Mouse (Mus musculus) midbrain, embryonic 13.5 days (tissue): Measurements from ENCODE around the gene Rbm28. TPM values are rescaled to one million over a fixed set of nuclear protein-coding genes. Genes with fewer than 3 reads are reported as not detected.

ENCODE experiments used
- ATAC-seq: fragments of 200-750 bp; cut with Nextera tagmentation; 2 replicates; pipeline ENCODE4 v1.8.0; 2017; ENCODE audit warnings: mild to moderate bottlenecking, moderate TSS enrichment, moderate library complexity
- H3K27ac ChIP-seq: fragments of 300-500 bp; sonication (generic); 2 replicates; pipeline ENCODE4 v1.5.1; 2015; ENCODE audit warnings: inconsistent platforms, mild to moderate bottlenecking, moderate library complexity
- H3K27me3 ChIP-seq: fragments of 300-500 bp; sonication (generic); 2 replicates; pipeline ENCODE4 v1.6.1; 2015; ENCODE audit warnings: mild to moderate bottlenecking, inconsistent platforms
- H3K36me3 ChIP-seq: fragments of 300-500 bp; sonication (generic); 2 replicates; pipeline ENCODE4 v1.6.1; 2015; ENCODE audit warnings: mild to moderate bottlenecking, inconsistent platforms
- H3K4me1 ChIP-seq: fragments of 300-500 bp; sonication (generic); replicated peaks from 2 replicates; pipeline ENCODE4 v1.6.1; 2015; ENCODE audit warnings: inconsistent platforms
- H3K4me2 ChIP-seq: fragments of 300-500 bp; sonication (generic); replicated peaks from 2 replicates; pipeline ENCODE4 v1.6.1; 2015; ENCODE audit warnings: moderate library complexity, mild to moderate bottlenecking, inconsistent platforms
- H3K4me3 ChIP-seq: fragments of 300-500 bp; sonication (generic); replicated peaks from 2 replicates; pipeline ENCODE4 v1.5.1; 2015; ENCODE audit warnings: mild to moderate bottlenecking, inconsistent platforms
- H3K9ac ChIP-seq: fragments of 300-500 bp; sonication (generic); replicated peaks from 2 replicates; pipeline ENCODE4 v1.6.1; 2015; ENCODE audit warnings: mild to moderate bottlenecking, inconsistent platforms
- H3K9me3 ChIP-seq: fragments of 300-500 bp; sonication (generic); 2 replicates; pipeline ENCODE4 v1.6.1; 2016; ENCODE audit warnings: mild to moderate bottlenecking, inconsistent platforms
- WGBS: fragments of 180-500 bp; shearing (Covaris S2); methylation state at CpG from one replicate; pipeline ENCODE4 v1.1.7; 2015; 5-methylcytosine and 5-hydroxymethylcytosine counted together
- polyA plus RNA-seq: library from polyadenylated mRNA; unstranded; fragments of >200 nt; fragmentation: Nextera tagmentation; extraction: Ambion mirVana; gene quantifications from 2 replicates; pipeline ENCODE4 v1.2.1, GENCODE M21; 2015

Rbm28 gene
- polyA plus RNA-seq, 1 experiment from 2014 or later, result 48.5 TPM

- no peak overlapping the region for H3K9ac ChIP-seq
- H3K27me3 ChIP-seq, result no peaks in the 10 kb centered on the region
- no peak overlapping the region for H3K4me2 ChIP-seq
- no peak overlapping the region for H3K4me3 ChIP-seq
- H3K4me1 ChIP-seq, result peaks cover 9% of the 10 kb centered on the region; the same call in 1 of the 2 replicates
- H3K9me3 ChIP-seq, result no peaks in the 10 kb centered on the region
- ATAC-seq, result no peak
- no peak overlapping the region for H3K27ac ChIP-seq
- H3K36me3 ChIP-seq, result peaks cover 12% of the 10 kb centered on the region
- 91% methylated on average over 13 of the region's 13 CpGs for WGBS
Observed at GRCm38 (mm10) chr6:29119990-29120389, 44.8 kb downstream of the Rbm28 start.

- Histone ChIP-seq H3K9ac (no peak overlapping the region), H3K27me3 (no peaks in the 10 kb centered on the region), H3K4me1 (peaks cover 9% of the 10 kb centered on the region; the same call in 1 of the 2 replicates), H3K27ac (no peak overlapping the region), H3K36me3 (peaks cover 4% of the 10 kb centered on the region), H3K4me3 (no peak overlapping the region), H3K4me2 (no peak overlapping the region), H3K9me3 (no peaks in the 10 kb centered on the region)
- 76% methylated on average over 4 of the region's 4 CpGs for WGBS
- ATAC-seq, result no peak
Observed at GRCm38 (mm10) chr6:29118963-29119362, 45.8 kb downstream of the Rbm28 start.

GRCm38 (mm10) chr6:29118231-29118630, 46.6 kb downstream of the Rbm28 start:
- Histone ChIP-seq H3K9me3 (no peaks in the 10 kb centered on the region), H3K9ac (no peak overlapping the region), H3K4me3 (no peak overlapping the region), H3K4me1 (peaks cover 9% of the 10 kb centered on the region; the same call in 1 of the 2 replicates), H3K27me3 (no peaks in the 10 kb centered on the region), H3K4me2 (no peak overlapping the region), H3K36me3 (no peaks in the 10 kb centered on the region), H3K27ac (no peak overlapping the region)
- 0 out of 2 replicates have a peak, but pooled peaks have one; percentile 4 for ATAC-seq

GRCm38 (mm10) chr6:29117417-29118104, 47.2 kb downstream of the Rbm28 start:
- H3K9me3 ChIP-seq, result no peaks in the 10 kb centered on the region
- H3K4me3 ChIP-seq, result no peak overlapping the region
- H3K27ac ChIP-seq, result no peak overlapping the region
- 58% methylated on average over 7 of the region's 7 CpGs for WGBS
- ATAC-seq, result 0 out of 2 replicates have a peak, but pooled peaks have one; percentile 24
- H3K4me2 ChIP-seq, result no peak overlapping the region
- no peaks in the 10 kb centered on the region for H3K27me3 ChIP-seq
- peaks cover 9% of the 10 kb centered on the region; the same call in 1 of the 2 replicates for H3K4me1 ChIP-seq
- H3K36me3 ChIP-seq, result no peaks in the 10 kb centered on the region
- no peak overlapping the region for H3K9ac ChIP-seq

- H3K36me3 ChIP-seq, result no peaks in the 10 kb centered on the region
- no peak overlapping the region for H3K27ac ChIP-seq
- no peak for ATAC-seq
- peaks cover 9% of the 10 kb centered on the region; the same call in 1 of the 2 replicates for H3K4me1 ChIP-seq
- no peak overlapping the region for H3K4me3 ChIP-seq
- no peak overlapping the region for H3K9ac ChIP-seq
- H3K9me3 ChIP-seq, result peaks cover 13% of the 10 kb centered on the region
- H3K4me2 ChIP-seq, result no peak overlapping the region
- 75% methylated on average over 7 of the region's 7 CpGs for WGBS
- H3K27me3 ChIP-seq, result no peaks in the 10 kb centered on the region
Observed at GRCm38 (mm10) chr6:29115756-29116155, 49.0 kb downstream of the Rbm28 start.

- no peak overlapping the region for H3K4me3 ChIP-seq
- no peaks in the 10 kb centered on the region for H3K27me3 ChIP-seq
- H3K36me3 ChIP-seq, result no peaks in the 10 kb centered on the region
- no peak overlapping the region for H3K9ac ChIP-seq
- ATAC-seq, result no peak
- no peak overlapping the region for H3K4me2 ChIP-seq
- no peaks in the 10 kb centered on the region for H3K4me1 ChIP-seq
- 92% methylated on average over 4 of the region's 4 CpGs for WGBS
- H3K9me3 ChIP-seq, result peaks cover 14% of the 10 kb centered on the region
- H3K27ac ChIP-seq, result no peak overlapping the region
Observed at GRCm38 (mm10) chr6:29111501-29111900, 53.3 kb downstream of the Rbm28 start.

- no peak overlapping the region for H3K4me2 ChIP-seq
- H3K9ac ChIP-seq, result no peak overlapping the region
- 77% methylated on average over 1 of the region's 1 CpGs for WGBS
- H3K9me3 ChIP-seq, result peaks cover 14% of the 10 kb centered on the region
- no peak for ATAC-seq
- H3K4me1 ChIP-seq, result no peaks in the 10 kb centered on the region
- H3K27me3 ChIP-seq, result no peaks in the 10 kb centered on the region
- no peak overlapping the region for H3K27ac ChIP-seq
- no peak overlapping the region for H3K4me3 ChIP-seq
- no peaks in the 10 kb centered on the region for H3K36me3 ChIP-seq
Observed at GRCm38 (mm10) chr6:29108376-29108775, 56.4 kb downstream of the Rbm28 start.

GRCm38 (mm10) chr6:29101248-29101864, 63.5 kb downstream of the Rbm28 start:
- no peaks in the 10 kb centered on the region for H3K36me3 ChIP-seq
- H3K9ac ChIP-seq, result no peak overlapping the region
- 87% methylated on average over 9 of the region's 9 CpGs for WGBS
- no peak overlapping the region for H3K4me2 ChIP-seq
- H3K4me3 ChIP-seq, result no peak overlapping the region
- no peak overlapping the region for H3K27ac ChIP-seq
- H3K27me3 ChIP-seq, result no peaks in the 10 kb centered on the region
- no peaks in the 10 kb centered on the region for H3K9me3 ChIP-seq
- peaks cover 9% of the 10 kb centered on the region for H3K4me1 ChIP-seq
- no peak for ATAC-seq

GRCm38 (mm10) chr6:29100423-29100822, 64.4 kb downstream of the Rbm28 start:
- Histone ChIP-seq H3K9ac (no peak overlapping the region), H3K9me3 (no peaks in the 10 kb centered on the region), H3K27ac (no peak overlapping the region), H3K4me1 (peaks cover 9% of the 10 kb centered on the region), H3K27me3 (no peaks in the 10 kb centered on the region), H3K4me2 (no peak overlapping the region), H3K4me3 (no peak overlapping the region), H3K36me3 (no peaks in the 10 kb centered on the region)
- ATAC-seq, result no peak
- 24% methylated on average over 3 of the region's 3 CpGs for WGBS

GRCm38 (mm10) chr6:29099536-29100170, 65.2 kb downstream of the Rbm28 start:
- Histone ChIP-seq H3K4me1 (peaks cover 9% of the 10 kb centered on the region), H3K9me3 (no peaks in the 10 kb centered on the region), H3K27me3 (no peaks in the 10 kb centered on the region), H3K36me3 (no peaks in the 10 kb centered on the region), H3K9ac (no peak overlapping the region), H3K4me3 (no peak overlapping the region), H3K4me2 (no peak overlapping the region), H3K27ac (no peak overlapping the region)
- 62% methylated on average over 14 of the region's 14 CpGs for WGBS
- no peak for ATAC-seq

GRCm38 (mm10) chr6:29092904-29093303, 71.9 kb downstream of the Rbm28 start:
- no peak overlapping the region for H3K4me3 ChIP-seq
- 60% methylated on average over 11 of the region's 11 CpGs for WGBS
- ATAC-seq, result no peak
- 0 out of 2 replicates have a peak, but pooled peaks cover 14% of the 10 kb centered on the region for H3K9me3 ChIP-seq
- no peaks in the 10 kb centered on the region for H3K27me3 ChIP-seq
- no peaks in the 10 kb centered on the region for H3K4me1 ChIP-seq
- no peak overlapping the region for H3K27ac ChIP-seq
- no peaks in the 10 kb centered on the region for H3K36me3 ChIP-seq
- H3K9ac ChIP-seq, result no peak overlapping the region
- no peak overlapping the region for H3K4me2 ChIP-seq

GRCm38 (mm10) chr6:29092234-29092633, 72.6 kb downstream of the Rbm28 start:
- Histone ChIP-seq H3K9ac (no peak overlapping the region), H3K9me3 (0 out of 2 replicates have a peak, but pooled peaks cover 14% of the 10 kb centered on the region), H3K27me3 (no peaks in the 10 kb centered on the region), H3K36me3 (no peaks in the 10 kb centered on the region), H3K4me3 (no peak overlapping the region), H3K4me2 (no peak overlapping the region), H3K27ac (no peak overlapping the region), H3K4me1 (no peaks in the 10 kb centered on the region)
- ATAC-seq, result no peak
- 89% methylated on average over 7 of the region's 7 CpGs for WGBS
